Mouse (Mus musculus): ENCODE data around the gene Timm9. TPM values are rescaled to one million over a fixed set of nuclear protein-coding genes. Genes with fewer than 3 reads are reported as not detected.
"Not testable (repeated sequence)": the region's sequence is repeated elsewhere in the genome, so short reads cannot be mapped to it uniquely, and the experiment has no call there.

Gene Timm9
- polyA plus RNA-seq, 1 experiment, result 9.6 TPM

DNA sequence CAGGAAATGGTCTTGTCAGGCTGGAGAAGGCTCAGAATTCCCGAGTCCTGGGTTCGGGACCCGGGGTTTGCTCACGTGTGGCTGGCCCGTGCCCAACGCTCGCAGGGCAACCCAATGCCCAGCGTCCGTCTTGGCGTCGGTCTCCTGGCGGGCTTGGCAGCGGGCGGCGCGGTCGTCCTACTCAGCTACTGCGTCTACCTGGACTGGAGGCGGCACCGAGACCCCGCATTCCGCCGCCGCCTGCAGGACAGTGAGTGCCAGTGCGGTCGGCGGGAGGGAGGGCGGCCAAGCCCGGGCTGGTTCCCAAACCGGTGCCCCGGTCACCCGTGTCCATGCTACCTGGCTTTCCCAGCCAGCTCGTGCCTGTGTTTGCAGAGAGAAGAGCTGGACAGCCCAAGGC lies 25.2 kb downstream of the Timm9 start, which contains the start of gene Tomm20l:
Tomm20l (plus strand) TSS at position 98 of the 400 bp plus-strand sequence.
- Histone ChIP-seq H3K36me3 (ENCODE audit: control insufficient read depth, insufficient read depth, low read length) (no peaks in the 10 kb centered on the region; the same call in 1 of the 2 replicates), H3K27ac (ENCODE audit: control insufficient read depth, insufficient read depth, low read depth, low read length) (peak within 1 kb of the TSS; percentile 55; the same call in 1 of the 2 replicates), H3K4me3 (ENCODE audit: control insufficient read depth, low read depth, low read length) (peak within 1 kb of the TSS; percentile 89), H3K4me1 (ENCODE audit: control insufficient read depth, insufficient read depth, low read length) (peaks cover 17% of the 10 kb centered on the region), H3K27me3 (ENCODE audit: control insufficient read depth, insufficient read depth, low read length) (no peaks in the 10 kb centered on the region)
- TF ChIP-seq CTCF (IDR thresholded peaks at IDR 0.05; ENCODE audit: control insufficient read depth, insufficient read depth, insufficient replicate concordance, low read depth, low read length) (no peak), POLR2A (IDR thresholded peaks at IDR 0.05; ENCODE audit: control insufficient read depth, low read depth, low read length) (no peak)

DNA sequence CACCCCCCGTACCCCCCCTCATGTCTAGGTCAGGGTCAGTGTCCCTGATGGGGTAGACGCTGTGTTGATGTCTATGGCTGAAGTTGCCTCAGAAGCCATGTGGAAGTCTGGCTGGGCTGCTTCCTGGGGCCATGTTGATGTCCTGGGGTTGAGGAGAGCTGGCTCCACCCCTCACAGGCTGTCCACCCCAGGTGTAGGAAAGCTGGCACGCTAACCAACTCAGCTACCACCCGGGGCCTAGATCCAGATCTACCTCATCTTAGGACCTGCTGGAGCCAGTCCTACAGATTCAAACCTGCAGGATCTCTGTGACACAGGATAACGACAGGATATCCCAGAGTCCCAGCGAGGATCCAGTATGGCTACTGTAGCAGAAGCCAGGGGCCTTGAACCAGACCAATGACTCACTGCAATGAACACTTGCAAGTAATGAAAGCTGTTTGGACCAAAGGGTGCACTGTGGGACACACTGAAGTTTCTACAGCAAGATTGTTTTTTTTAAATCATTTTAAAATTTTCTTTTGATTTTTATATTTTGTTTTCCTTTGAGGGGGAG lies 29.2 kb downstream of the Timm9 start:
- no peak overlapping the region for H3K4me3 ChIP-seq (ENCODE audit: control insufficient read depth, low read depth, low read length)
- no peaks in the 10 kb centered on the region for H3K27me3 ChIP-seq (ENCODE audit: control insufficient read depth, insufficient read depth, low read length)
- H3K27ac ChIP-seq (ENCODE audit: control insufficient read depth, insufficient read depth, low read depth, low read length), result no peak overlapping the region
- TF ChIP-seq CTCF (IDR thresholded peaks at IDR 0.05; ENCODE audit: control insufficient read depth, insufficient read depth, insufficient replicate concordance, low read depth, low read length) (no peak), POLR2A (IDR thresholded peaks at IDR 0.05; ENCODE audit: control insufficient read depth, low read depth, low read length) (no peak)
- H3K36me3 ChIP-seq (ENCODE audit: control insufficient read depth, insufficient read depth, low read length), result no peaks in the 10 kb centered on the region; the same call in 1 of the 2 replicates
- H3K4me1 ChIP-seq (ENCODE audit: control insufficient read depth, insufficient read depth, low read length), result peaks cover 6% of the 10 kb centered on the region

DNA sequence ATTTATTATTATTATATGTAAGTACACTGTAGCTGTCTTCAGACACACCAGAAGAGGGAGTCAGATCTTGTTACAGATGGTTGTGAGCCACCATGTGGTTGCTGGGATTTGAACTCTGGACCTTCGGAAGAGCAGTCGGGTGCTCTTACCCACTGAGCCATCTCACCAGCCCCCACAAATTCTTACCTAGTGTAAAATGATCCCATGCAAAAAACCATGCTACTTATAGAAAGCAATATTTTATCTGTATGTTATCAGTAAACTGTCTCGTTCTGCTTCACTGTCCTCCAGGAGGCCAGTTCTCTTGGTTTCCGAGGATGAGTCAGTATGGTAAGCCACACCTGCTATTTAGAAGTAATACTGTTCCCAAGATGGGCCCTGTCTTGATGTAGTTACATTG lies 32.2 kb downstream of the Timm9 start:
- not testable (repeated sequence) for H3K36me3 ChIP-seq (ENCODE audit: control insufficient read depth, insufficient read depth, low read length); H3K27ac ChIP-seq (ENCODE audit: control insufficient read depth, insufficient read depth, low read depth, low read length)

DNA sequence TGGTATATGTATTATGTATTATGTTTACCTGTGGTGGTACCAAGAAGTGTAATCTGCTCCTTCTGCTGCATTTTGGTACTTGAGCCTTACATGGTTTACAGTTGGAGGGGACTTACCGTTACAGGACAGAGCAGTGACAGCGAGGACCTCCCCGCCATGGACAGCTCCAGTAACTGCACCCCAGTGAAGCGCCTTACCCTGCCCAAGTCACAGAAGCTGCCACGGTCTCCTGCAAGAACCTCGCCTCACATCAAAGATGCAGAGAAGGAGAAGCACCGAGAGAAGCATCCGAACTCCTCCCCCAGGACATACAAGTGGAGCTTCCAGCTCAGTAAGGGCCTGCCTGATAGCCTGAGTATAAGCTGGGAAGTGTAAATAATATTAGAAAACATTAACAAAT lies 50.2 kb downstream of the Timm9 start:
- H3K4me1 ChIP-seq (ENCODE audit: control insufficient read depth, insufficient read depth, low read length), result no peaks in the 10 kb centered on the region
- no peak for TF ChIP-seq CTCF (IDR thresholded peaks at IDR 0.05; ENCODE audit: control insufficient read depth, insufficient read depth, insufficient replicate concordance, low read depth, low read length)
- TF ChIP-seq POLR2A (IDR thresholded peaks at IDR 0.05; ENCODE audit: control insufficient read depth, low read depth, low read length), result no peak
- no peak overlapping the region for H3K4me3 ChIP-seq (ENCODE audit: control insufficient read depth, low read depth, low read length)
- no peak overlapping the region for H3K27ac ChIP-seq (ENCODE audit: control insufficient read depth, insufficient read depth, low read depth, low read length)
- no peaks in the 10 kb centered on the region for H3K27me3 ChIP-seq (ENCODE audit: control insufficient read depth, insufficient read depth, low read length)
- H3K36me3 ChIP-seq (ENCODE audit: control insufficient read depth, insufficient read depth, low read length), result peaks cover 1% of the 10 kb centered on the region; the same call in 1 of the 2 replicates

More for the DNA sequence above, 32.2 kb downstream of the Timm9 start:
- H3K4me3 ChIP-seq (ENCODE audit: control insufficient read depth, low read depth, low read length); H3K27me3 ChIP-seq (ENCODE audit: control insufficient read depth, insufficient read depth, low read length); H3K4me1 ChIP-seq (ENCODE audit: control insufficient read depth, insufficient read depth, low read length): not testable (repeated sequence)

Other genes with a start within 250 kb of the Timm9 start
- 212 and 286 TPM in 2 replicates for gene Actr10, start 198.8 kb downstream of the Timm9 start, polyA plus RNA-seq (2012; rRNA removed)
- gene Psma3, start 162.1 kb downstream of the Timm9 start, polyA plus RNA-seq (2012; rRNA removed), result 28.0 and 42.4 TPM in 2 replicates
- gene Arid4a, start 120.7 kb downstream of the Timm9 start, polyA plus RNA-seq (2012; rRNA removed), result 2.9 and 3.5 TPM in 2 replicates
- gene Tomm20l, start 25.3 kb downstream of the Timm9 start, polyA plus RNA-seq (2012; rRNA removed), result 48.0 and 50.5 TPM in 2 replicates
- gene 2700049A03Rik, start 164 bp upstream of the Timm9 start, polyA plus RNA-seq (2012; rRNA removed), result 25.3 and 25.8 TPM in 2 replicates
- 4.3 and 4.9 TPM in 2 replicates for gene Dact1, start 173.2 kb upstream of the Timm9 start, polyA plus RNA-seq (2012; rRNA removed)

All from testis, adult 2 months (tissue).